Mouse (Mus musculus): Measurements from ENCODE around the gene Kat2a.
"Not testable (repeated sequence)": the region's sequence is repeated elsewhere in the genome, so short reads cannot be mapped to it uniquely, and the experiment has no call there.

Gene Kat2a

DNA sequence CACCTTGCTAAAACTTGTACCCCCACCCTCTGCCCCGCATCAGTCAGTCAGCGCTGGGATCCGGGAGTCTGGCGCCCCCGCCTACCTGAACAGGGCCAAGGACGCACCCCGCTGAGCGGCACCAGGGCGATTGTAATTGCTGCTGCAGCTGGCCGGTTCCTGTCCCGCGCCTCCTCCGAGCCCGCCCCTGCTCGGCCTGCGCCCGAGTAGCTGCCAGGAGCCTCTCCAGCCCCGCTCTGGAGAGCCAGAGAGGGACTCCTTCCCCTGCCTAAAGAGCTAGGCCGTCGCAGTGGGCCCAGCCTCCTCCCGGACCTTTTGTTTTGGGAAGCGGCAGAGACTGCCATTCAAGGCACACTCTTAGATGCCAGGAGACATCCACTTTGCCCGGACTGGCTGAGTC lies 39.1 kb downstream of the Kat2a start:
- DNase-seq (ENCODE audit: low spot score in 2 of 2), result no peak

DNA sequence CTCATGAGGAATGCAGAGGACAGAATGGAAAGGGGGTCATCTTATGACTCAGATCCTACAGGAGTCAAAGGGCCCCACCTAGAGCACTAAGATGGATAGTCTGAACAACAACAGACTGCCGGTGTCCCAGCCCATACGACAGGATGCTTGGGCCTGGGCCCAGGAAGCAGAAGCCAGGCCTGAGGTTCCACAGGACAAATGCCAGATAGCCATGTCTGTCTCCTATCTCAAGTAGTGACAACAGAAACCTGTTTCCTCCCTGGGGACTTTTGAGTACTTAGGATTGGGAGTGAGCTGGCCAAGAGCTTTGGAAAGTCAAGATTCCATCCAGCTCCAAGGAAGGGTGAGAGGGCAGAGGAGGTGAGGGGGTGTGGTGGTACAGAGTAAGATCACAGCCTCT lies 40.3 kb downstream of the Kat2a start:
- DNase-seq (ENCODE audit: low spot score in 2 of 2), result no peak

DNA sequence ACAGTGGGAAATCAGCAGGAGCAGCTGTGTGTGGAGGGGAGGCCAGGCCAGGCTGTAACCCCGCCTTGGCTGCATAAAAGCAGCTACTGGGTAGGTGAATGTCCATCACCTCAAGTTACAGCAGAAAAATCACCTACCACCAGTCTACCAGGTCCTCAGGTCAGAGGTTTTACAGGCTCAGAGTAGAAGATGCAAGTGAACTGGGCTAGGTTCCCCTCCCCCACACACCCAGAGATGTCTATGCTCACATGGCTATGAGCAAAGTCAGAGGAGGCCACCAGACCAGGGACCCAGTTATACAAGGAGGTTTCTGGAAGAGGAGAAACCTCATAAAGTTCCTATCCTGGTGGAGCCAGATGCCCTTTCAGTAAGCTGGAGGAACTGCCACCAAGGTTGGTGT lies 41.2 kb downstream of the Kat2a start:
- DNase-seq (ENCODE audit: low spot score in 2 of 2), result no peak

DNA sequence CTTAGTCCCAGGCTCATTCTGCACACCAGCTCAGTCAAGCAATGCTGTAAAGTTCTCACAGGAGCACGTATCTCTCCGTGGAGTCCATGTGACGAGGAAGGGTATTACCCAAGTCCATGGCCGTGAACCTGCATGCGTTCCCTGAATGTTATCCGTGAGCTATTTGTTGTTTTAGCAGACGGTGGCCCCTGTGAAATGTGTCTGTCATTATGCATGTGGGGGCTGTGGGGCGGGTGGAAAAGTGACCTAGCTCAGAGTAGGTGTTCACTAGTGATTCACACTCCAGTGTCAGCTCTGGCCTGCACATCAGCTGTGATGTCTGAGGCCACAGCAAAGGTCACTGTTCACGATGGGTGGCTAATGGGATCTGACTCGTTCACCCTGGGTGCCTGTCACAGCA lies 52.5 kb downstream of the Kat2a start:
- DNase-seq (ENCODE audit: low spot score in 2 of 2), result no peak

DNA sequence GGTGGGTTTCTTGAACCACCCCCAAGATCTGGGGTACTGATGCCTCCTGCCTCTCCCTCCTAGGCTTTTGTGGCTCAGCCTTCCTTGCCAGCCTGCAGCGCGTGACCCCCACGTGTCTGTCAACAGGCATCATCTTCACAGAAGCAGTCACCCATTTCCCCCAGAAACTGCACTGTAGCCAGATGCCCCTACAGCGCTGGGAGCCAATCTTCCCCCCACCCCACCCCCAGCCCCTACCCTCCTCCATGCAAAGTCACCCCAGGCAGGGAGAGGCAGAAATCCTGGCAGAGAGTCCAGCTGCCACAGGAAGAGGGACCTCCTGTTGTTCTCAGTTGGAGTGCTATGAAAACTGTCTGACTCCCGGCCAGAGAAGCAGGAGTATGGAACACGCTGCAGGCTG lies 55.8 kb downstream of the Kat2a start:
- DNase-seq (ENCODE audit: low spot score in 2 of 2), result no peak

DNA sequence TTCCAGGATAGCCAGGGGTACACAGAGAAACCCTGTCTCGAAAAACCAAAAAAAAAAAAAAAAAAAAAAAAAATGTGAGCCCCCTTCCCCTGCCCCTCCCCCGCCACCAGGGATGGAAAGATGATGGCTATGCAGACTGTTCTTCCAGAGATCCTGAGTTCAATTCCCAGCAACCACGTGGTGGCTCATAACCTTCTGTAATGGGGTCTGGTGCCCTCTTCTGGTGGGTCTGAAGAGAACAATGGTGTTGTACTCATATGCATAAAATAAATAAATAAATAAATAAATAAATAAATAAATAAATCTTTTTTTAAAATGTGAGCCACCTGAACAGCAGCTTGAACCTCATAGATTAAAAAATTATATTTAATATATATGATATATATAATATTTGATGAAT lies 56.7 kb downstream of the Kat2a start:
- DNase-seq (ENCODE audit: low spot score in 2 of 2), result not testable (repeated sequence)
